Mouse (Mus musculus) thymus, adult 2 months (tissue): ENCODE data around the gene Phb2.

Source experiments
- CTCF ChIP-seq: fragments of 200-500 bp; IDR thresholded peaks from 2 replicates; pipeline ENCODE4 v1.5.1; 2012; ENCODE audit warnings: mild to moderate bottlenecking, control low read depth, low read length, moderate library complexity, borderline replicate concordance; ENCODE audit not compliant: control insufficient read depth, poor library complexity, insufficient read depth; ENCODE audit errors: extremely low read depth
- POLR2A ChIP-seq: fragments of 200-500 bp; IDR thresholded peaks from 2 replicates; pipeline ENCODE4 v1.6.1; 2012; ENCODE audit warnings: mild to moderate bottlenecking, low read length, control low read depth, moderate library complexity; ENCODE audit not compliant: control insufficient read depth, poor library complexity, insufficient read depth; ENCODE audit errors: extremely low read depth

- TF ChIP-seq POLR2A (no peak), CTCF (no peak)
Observed at GRCm38 (mm10) chr6:124738511-124739023, 26.4 kb downstream of the Phb2 start, which contains the start of gene Ptpn6.
